Mouse (Mus musculus) gonadal fat pad, adult 2 months (tissue): ENCODE data around the gene Srprb. TPM values are rescaled to one million over a fixed set of nuclear protein-coding genes. Genes with fewer than 3 reads are reported as not detected.

Source experiments
- DNase-seq: peaks from one replicate; pipeline ENCODE4 v3.0.0-alpha.2; 2012; ENCODE audit warnings: low read depth
- polyA plus RNA-seq: library from polyadenylated mRNA; depleted of rRNA; stranded (reverse); fragments of >200 nt; gene quantifications from 2 replicates; pipeline ENCODE4 v1.2.3, GENCODE M21; 2012; rRNA removed

Srprb gene
- polyA plus RNA-seq, result 54.8 and 69.8 TPM in 2 replicates

DNA sequence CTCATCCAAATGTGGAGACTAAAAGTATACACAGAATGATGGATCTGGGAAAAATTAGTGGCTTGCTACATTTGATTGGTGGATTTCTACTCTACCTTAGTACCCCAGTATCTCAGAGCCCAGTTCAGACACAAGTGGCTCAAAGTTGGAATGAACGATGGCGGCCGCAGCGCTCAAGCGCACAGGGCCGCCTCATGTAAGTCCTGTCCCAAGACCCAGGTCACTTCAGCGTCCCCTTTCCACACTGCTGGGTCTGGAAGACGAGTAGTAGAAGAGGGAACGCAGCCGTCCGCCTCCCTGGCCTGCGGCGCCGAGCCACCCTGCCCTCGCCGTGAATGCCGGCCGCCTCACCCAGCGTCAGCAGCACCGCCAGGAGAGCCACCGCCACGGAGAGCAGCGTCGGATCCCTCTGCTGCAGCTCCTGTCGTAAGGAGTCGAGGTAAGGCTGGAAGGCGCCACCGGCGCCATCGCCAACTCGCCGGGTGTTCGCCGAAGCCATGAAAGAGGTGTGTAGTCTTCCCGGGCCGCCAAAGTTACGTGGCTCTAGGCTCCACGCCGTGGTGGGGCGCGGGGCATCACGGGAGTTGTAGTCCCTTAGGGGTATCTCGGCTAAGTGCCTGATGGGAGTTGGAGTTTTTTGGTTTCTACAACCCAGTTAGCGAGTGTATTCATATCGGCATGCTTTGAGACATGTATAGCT is at the start of gene Srprb:
Gene Srprb, minus strand, starts transcription at position 577 of the 700 bp plus-strand sequence.
- peak; percentile 50 for DNase-seq

DNA sequence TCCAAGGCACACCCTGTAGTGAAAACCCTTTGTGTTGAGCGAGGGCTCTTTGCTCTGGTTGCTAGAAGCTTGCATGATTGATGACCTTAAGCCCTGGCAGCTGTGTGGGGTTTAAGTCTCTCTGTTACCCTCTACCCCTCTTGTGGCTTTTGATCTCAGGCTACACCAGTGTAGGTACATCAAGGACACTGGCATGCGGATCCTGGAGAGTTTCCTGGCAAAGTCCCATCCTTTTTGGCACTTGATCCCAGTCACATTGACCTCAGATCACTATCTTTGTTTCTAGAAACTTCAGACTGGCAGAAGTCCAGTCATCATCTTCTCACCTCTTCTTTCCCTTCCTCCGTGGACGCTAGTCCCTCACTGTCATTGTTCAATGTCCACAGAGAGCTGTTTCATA is 46.7 kb upstream of the Srprb start:
- DNase-seq, result no peak

DNA sequence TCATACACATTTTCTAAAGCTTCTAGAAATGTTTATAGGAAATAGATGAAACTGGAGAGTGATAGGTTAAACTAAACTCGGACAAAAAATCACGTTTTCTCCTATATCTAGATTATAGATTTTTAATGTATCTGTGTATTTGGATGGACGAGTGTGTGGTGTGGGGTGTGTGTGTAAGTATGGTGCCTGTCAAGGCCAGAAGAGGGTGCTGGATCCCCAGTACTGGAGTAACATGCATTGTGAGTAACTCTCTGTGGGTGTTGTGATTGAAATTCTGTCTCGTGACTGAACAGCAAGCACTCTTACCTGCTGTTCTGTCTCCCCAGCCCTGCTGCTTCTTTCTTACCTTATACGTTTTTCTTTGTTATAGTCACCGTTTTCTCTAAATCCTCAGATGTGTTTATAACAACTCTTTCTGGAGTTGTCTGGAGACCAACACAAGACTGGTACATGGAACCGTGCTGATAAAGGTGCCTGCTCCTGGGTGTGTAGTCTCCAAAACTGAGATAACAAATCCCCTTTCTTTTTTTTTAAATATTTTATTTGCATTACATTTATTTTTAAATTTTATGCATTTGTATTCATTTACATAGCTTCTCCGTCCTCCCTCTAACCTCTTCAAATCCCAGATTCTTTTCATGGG is 44.7 kb upstream of the Srprb start:
- no peak for DNase-seq

GRCm38 (mm10) chr9:103243640-103244039 is 41.7 kb upstream of the Srprb start:
- DNase-seq, result no peak

GRCm38 (mm10) chr9:103241206-103241605 is 39.3 kb upstream of the Srprb start:
- DNase-seq, result no peak

DNA sequence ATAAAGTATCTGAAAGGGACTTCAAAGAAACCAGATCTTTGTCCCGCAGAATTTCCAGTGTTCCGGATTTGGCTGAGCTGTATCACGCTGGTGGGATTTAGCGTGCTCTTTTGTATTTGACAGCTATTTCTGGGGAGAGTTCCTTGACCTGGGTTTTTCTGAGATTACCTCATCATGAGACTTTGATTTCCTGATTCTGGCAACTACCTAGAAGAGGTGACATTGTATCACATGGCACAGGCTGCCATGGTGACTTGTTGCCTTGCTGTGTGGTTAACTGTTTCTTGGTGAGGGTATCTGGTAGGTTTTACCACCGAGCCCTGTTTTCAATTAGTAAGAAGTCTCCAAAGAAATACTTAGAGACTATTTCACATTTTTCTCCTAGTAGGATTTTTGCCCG is 37.5 kb upstream of the Srprb start:
- DNase-seq, result no peak

GRCm38 (mm10) chr9:103234565-103235165 is 32.7 kb upstream of the Srprb start:
- no peak for DNase-seq

DNA sequence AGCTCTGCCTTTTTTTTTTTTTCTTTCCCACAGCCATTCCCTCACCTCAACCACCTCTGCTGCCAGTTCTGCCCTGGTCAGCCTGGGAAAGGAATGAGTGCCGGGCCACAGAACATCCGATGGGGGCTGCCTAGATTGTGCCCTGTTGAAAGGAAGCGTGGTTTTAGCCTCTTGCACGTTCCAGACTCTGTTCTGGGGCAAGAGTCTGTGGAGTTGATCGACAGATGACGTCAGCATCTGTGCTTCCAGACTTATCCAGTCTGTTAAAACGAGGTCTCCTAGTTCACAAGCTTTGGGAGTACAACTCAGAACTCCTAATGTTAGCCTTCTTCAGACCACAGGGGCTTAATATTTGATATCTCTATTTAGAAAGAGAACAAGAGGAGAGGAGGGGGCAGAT is 32.1 kb upstream of the Srprb start:
- no peak for DNase-seq

- DNase-seq, result no peak
These were observed 31.1 kb upstream of the Srprb start for GRCm38 (mm10) chr9:103233006-103233395.

DNA sequence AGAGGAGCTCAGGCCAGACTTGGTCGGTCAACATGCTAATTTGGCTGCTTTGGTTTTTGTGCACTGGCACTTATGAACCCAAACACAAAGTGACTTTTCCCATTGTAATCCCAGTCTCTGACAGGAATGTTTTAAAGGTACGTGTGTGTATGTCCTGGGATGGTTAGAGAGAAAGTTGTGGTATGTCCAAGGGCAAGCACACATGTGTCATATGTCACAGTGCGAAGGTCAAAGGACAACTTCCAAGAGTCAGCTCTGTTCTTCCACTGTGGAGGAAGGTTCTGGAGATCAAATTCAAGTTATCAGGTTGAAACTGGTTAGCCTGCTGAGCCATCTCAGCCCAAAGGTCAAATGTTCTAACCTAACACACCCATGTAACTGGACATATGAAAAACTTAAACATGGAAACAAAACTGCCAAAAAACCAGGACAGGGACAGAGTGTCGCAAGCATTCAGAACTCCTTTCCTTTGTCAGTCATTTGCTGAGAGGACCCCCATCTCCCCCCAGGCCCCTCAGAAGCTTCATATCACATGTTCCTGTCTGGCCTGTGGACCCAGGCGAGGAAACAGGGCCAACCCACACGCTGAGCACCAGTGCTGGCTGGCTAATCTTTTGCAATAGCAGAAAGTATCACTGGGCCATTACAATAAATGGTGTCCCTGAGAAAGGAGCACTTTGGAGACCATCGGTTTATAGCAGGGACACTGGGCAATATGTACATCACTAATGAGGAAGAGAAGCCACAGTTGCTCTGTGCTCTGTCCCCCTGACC is 30.5 kb upstream of the Srprb start:
- no peak for DNase-seq

- DNase-seq, result no peak
These were observed 28.4 kb upstream of the Srprb start, which contains the start of the genes Gm20425 and Trf for GRCm38 (mm10) chr9:103230151-103230951. Gene Gm20425, minus strand, starts transcription at chr9:103230307. Gene Trf, minus strand, starts transcription at chr9:103230444.

DNA sequence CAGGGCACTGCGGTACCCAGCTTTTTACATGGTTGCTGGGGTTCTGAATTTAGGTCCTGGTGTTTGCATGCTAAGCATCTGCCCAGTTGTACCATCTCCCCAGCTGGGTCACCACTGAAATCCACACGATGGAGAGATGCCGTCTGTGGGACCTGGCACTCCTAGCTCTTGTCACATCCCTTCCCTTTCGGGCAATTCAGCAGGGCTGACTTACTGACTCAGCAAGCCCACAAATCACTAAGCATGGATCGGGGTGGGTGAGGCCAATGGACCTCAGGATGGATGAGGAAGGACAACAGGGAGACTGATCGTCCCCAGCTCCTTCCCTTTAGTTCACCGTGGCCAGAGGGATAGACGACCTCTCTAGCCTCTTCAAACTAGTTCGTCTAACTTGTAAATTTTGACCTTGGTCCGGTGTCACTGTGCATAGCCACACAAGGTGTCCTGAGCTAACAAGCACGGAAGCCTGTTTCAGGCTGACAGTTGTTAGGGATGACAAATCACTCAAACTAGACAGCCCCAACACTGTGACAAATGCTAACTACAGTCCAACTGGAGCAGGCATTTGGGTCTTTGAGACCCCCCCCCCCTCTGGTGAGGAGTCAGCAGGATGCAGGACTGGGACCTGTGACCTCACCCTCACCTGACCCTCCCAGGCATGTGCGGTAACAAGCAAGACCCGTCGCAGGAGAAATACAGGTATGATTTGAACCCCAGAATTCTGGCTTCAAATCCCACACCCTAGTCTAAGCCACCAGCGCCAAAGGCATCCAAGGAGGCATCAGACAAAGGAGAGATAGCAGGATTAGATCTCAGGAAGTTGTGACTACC is 27.3 kb upstream of the Srprb start:
- no peak for DNase-seq

DNA sequence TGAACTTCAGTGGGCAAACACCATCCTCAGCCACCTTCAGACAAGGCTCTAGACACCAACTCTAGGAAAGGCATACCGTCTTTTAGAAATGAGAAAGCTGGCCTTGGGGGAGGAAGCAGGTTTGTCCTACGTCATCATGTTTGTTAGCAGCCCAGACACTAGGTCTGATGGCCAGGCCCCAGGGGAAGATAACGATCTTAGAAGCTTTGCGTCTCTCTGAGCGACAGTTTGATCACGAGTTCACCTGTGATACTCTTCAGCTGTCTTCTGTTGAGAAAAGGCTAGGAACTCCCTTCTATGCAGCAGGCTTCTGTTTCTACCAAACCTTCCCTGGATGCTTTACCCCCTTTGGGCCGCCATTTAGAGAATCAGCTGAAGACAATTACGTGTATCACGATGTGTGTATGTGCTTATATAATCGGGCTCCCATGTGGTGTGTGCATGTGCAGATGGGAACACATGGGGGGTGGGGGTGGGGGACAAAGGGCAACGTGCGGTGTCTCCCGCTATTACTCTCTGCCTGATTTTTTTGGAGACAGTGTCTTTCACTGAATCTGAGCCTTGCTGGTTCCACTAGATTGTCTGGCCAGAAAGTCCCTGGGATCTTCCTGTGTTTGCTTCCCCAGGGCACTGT is 26.6 kb upstream of the Srprb start:
- no peak for DNase-seq

- no peak for DNase-seq
These were observed 25.8 kb upstream of the Srprb start for GRCm38 (mm10) chr9:103227760-103228159.

- DNase-seq, result no peak
These were observed 24.9 kb upstream of the Srprb start for GRCm38 (mm10) chr9:103226806-103227205.

DNA sequence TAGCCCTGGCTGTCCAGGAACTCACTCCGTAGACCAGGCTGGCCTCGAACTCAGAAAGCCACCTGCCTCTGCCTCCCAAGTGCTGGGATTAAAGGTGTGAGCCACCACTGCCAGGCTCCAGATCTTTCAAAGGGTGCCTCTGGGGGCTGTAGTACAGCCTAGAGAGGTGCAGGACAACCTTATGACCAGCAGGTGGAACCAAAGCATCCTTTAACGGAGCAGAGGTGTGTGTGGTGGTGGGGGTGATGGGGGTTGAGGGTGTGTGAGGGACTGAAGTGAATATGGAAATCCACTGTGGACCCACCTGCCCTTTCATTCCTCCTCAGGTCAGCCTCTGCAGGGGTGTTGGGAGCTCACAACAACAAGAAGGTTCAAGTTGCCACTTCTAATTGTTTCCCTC is 23.5 kb upstream of the Srprb start:
- DNase-seq, result no peak

GRCm38 (mm10) chr9:103224721-103225120 is 22.8 kb upstream of the Srprb start:
- DNase-seq, result no peak

GRCm38 (mm10) chr9:103214281-103214680 is 12.3 kb upstream of the Srprb start:
- DNase-seq, result no peak

GRCm38 (mm10) chr9:103213631-103214030 is 11.7 kb upstream of the Srprb start:
- no peak for DNase-seq
